Mouse (Mus musculus): Measurements from ENCODE around the gene Strip2. TPM values are rescaled to one million over a fixed set of nuclear protein-coding genes. Genes with fewer than 3 reads are reported as not detected.

Strip2 gene
- polyA plus RNA-seq, 1 experiment from 2014 or later, result 0.46 TPM

DNA sequence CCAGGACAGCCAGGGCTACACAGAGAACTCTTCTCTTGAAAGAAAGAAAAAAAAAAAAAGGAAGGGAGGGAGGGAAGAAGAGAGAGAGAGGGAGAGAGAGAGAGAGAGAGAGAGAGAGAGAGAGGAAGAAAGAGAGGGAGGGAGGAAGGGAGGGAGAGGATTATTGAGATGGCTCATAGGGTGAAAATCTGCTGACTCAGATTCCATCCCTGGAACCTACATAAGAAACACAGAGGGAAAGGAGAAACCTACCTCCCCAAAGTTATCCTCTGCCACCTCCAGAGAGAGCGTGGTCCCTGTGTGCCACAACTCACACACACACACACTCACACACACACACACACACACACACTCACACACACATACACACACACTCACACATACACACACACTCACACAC lies 89.0 kb downstream of the Strip2 start:
- no peaks in the 10 kb centered on the region for H3K36me3 ChIP-seq (ENCODE audit: control insufficient read depth, insufficient read depth)

DNA sequence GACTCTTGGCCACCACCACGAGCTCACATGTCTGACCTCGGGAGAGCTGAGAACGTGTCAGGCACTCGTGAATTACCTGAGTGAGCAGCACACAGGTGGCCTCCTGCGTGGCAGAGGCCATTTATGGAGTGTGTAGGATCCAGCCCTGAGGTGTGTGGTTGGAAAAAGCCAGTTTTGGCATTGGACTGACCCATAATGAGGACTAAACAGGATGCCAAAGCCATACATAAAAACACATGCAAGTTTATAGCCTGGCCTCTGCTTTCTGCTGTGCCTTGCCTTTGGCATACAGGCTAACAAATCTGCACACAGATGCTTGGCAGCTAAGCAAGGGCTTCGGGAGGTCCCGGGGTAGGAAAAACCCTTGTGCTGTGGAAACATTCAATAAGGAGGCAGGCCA lies 92.4 kb downstream of the Strip2 start:
- H3K4me1 ChIP-seq (replicated peaks; ENCODE audit: control insufficient read depth, insufficient read depth, low read length), result no peaks in the 10 kb centered on the region
- no peaks in the 10 kb centered on the region for H3K27me3 ChIP-seq (replicated peaks; ENCODE audit: control insufficient read depth, insufficient read depth, low read length)
- ATAC-seq, result no peak
- no peak overlapping the region for H3K4me3 ChIP-seq (ENCODE audit: low read depth, low read length)
- no peak overlapping the region for H3K9ac ChIP-seq (ENCODE audit: low read depth, low read length)
- no peak overlapping the region for H3K27ac ChIP-seq (ENCODE audit: low read depth, low read length)
- no peak for TF ChIP-seq CTCF (IDR thresholded peaks at IDR 0.05; ENCODE audit: low read depth)
- WGBS, result 74% methylated on average over 7 of the region's 7 CpGs
- H3K4me2 ChIP-seq (replicated peaks; ENCODE audit: low read depth), result no peak overlapping the region
- no peaks in the 10 kb centered on the region for H3K9me3 ChIP-seq (ENCODE audit: control insufficient read depth)
- H3K36me3 ChIP-seq (ENCODE audit: control insufficient read depth, insufficient read depth), result no peaks in the 10 kb centered on the region

More for the DNA sequence above, 89.0 kb downstream of the Strip2 start:
- no peak for ATAC-seq
- 100% methylated on average over 1 of the region's 1 CpGs for WGBS
- Histone ChIP-seq H3K4me3 (ENCODE audit: low read depth, low read length) (no peak overlapping the region), H3K9me3 (ENCODE audit: control insufficient read depth) (no peaks in the 10 kb centered on the region), H3K27ac (ENCODE audit: low read depth, low read length) (no peak overlapping the region), H3K4me2 (replicated peaks; ENCODE audit: low read depth) (no peak overlapping the region), H3K4me1 (replicated peaks; ENCODE audit: control insufficient read depth, insufficient read depth, low read length) (no peaks in the 10 kb centered on the region), H3K9ac (ENCODE audit: low read depth, low read length) (no peak overlapping the region), H3K27me3 (replicated peaks; ENCODE audit: control insufficient read depth, insufficient read depth, low read length) (no peaks in the 10 kb centered on the region)
- no peak for TF ChIP-seq CTCF (IDR thresholded peaks at IDR 0.05; ENCODE audit: low read depth)

Small RNA genes within 50 kb of the gene (microRNA-seq; reads per million reads assigned to microRNA genes)
- gene Gm23049, result not detected

Other genes starting within 250 kb of the Strip2 start
- gene Tspan33, start 222.8 kb upstream of the Strip2 start, polyA plus RNA-seq (2015; fragmentation: Nextera tagmentation; extraction: Ambion mirVana), result 0.84 and 1.0 TPM in 2 replicates
- gene Smo, start 181.5 kb upstream of the Strip2 start, polyA plus RNA-seq (2015; fragmentation: Nextera tagmentation; extraction: Ambion mirVana), result 7.1 and 7.4 TPM in 2 replicates
- 74.7 and 83.6 TPM in 2 replicates for gene Ahcyl2, start 149.0 kb upstream of the Strip2 start, polyA plus RNA-seq (2015; fragmentation: Nextera tagmentation; extraction: Ambion mirVana)
- 14.0 and 14.6 TPM in 2 replicates for gene Nrf1, start 131.0 kb downstream of the Strip2 start, polyA plus RNA-seq (2015; fragmentation: Nextera tagmentation; extraction: Ambion mirVana)

Measured in intestine, postnatal 0 days (tissue).